Mouse (Mus musculus) lung, postnatal 0 days (tissue): ENCODE results near the gene Dkkl1.

Experiments used
- CTCF ChIP-seq: IDR thresholded peaks from 2 replicates; pipeline ENCODE4 v1.5.1; 2016; ENCODE audit warnings: antibody characterized with exemption, mild to moderate bottlenecking
- EP300 ChIP-seq: IDR thresholded peaks from 2 replicates; pipeline ENCODE4 v1.6.1; 2016; ENCODE audit warnings: antibody characterized with exemption, mild to moderate bottlenecking, control low read depth

DNA sequence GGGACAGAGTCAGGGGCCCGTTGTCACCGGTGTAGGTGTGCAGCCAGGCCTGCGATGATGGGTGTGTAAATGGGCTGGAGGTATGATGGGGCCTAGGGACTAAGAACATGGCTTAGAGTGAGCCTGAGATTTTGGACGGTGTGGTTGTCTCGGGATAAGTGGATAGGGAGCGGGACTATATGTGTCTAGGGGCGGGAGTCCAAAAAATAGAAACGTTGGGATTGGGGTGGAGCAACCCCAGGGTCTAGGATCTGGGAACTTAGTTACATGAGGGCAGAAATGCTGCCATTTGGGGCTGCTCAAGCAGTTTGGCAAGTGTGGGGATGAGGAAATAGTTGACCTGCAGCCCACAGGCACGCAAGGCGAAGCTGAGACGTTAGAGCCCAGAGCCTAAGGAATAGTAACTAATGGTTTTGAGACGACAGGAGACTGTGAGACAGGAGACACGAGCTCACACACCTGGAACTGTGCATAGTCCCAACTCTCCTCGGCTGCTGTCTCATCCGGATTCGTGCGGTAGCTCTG is 23.8 kb upstream of the Dkkl1 start:
- no peak for TF ChIP-seq EP300
- no peak for TF ChIP-seq CTCF
